Mouse (Mus musculus) E14TG2a.4 (cell line): Measurements from ENCODE around the gene Aebp2.

Experiments used
- CTCF ChIP-seq: conservative IDR thresholded peaks from 2 replicates; pipeline ENCODE4 v1.5.1; 2014; ENCODE audit warnings: low read length
- NANOG ChIP-seq: IDR thresholded peaks from 2 replicates; pipeline ENCODE4 v1.6.1; 2014; ENCODE audit warnings: borderline replicate concordance, low read length, mixed read lengths
- POU5F1 ChIP-seq: IDR thresholded peaks from 2 replicates; pipeline ENCODE4 v1.6.1; 2014; ENCODE audit warnings: low read length, borderline replicate concordance

DNA sequence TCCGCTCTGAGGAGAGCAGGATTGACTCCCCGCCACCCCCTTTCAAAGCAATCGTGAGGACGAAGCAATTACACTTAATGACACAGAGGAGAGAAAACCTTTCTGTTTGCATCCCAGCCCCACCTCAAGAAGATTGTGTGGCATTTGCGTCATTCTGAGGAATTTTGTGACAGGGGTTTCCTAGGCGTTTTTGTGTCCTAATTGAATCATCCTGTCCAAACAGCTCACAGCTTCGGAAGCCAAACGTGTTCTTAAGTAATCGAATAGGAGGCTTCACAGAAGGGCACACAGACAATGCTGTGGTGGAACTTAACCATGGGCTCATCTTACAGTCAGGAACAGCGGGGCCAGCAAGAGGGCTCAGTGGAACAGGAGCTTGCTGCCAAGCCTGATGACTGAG lies 15.9 kb upstream of the Aebp2 start:
- TF ChIP-seq CTCF: no peak
- no peak for TF ChIP-seq NANOG
- no peak for TF ChIP-seq POU5F1
